Mouse (Mus musculus): ENCODE measurements around the gene Glod4. TPM values are rescaled to one million over a fixed set of nuclear protein-coding genes. Genes with fewer than 3 reads are reported as not detected.

Gene Glod4
- polyA plus RNA-seq, 1 experiment from 2014 or later = 128 TPM

DNA sequence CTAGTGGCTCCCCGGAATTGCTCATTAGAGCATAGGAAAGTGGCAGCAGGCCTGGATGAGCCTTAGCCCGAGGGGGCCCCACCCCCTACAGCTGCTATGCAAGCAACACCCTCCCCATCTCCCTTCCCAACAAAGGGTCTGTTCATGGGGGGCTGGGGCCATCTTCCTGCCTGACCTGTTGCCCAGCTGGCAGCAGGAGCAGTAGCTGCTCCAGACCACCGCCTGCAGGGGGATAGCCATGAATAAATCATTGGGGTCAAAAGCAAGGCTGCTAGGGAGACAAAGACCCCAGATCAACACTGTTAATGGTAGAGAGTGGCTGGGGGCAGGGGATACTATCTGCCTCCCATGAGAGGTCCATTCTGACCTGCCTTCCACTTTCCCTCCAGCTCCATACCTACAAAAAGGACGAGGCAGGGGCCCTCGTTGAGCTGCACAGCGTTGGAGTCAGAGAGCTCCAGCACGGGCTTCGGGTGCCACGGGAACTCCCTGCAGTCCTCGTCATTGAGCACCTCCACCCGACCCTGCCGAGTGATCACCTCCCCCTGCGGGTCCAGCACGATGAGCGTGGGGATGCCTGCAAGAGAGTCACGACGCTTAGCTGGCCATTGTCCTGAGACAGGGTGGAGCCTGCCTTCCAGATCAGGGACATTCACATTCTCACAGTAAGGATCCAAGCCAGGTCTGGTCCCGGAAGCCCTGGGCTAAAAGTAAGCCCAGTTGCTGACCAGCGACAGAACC is 19.3 kb upstream of the Glod4 start:
- Histone ChIP-seq H3K36me3 (ENCODE audit: control insufficient read depth, insufficient read depth, low read length) (no peaks in the 10 kb centered on the region; the same call in 1 of the 2 replicates), H3K27ac (ENCODE audit: low read depth, low read length) (no peak overlapping the region), H3K9ac (ENCODE audit: low read depth, low read length) (no peak overlapping the region), H3K9me3 (replicated peaks; ENCODE audit: control insufficient read depth, low read length) (no peaks in the 10 kb centered on the region), H3K4me2 (peak overlapping the region; percentile 14; the same call in 1 of the 2 replicates), H3K27me3 (ENCODE audit: control insufficient read depth, insufficient read depth, low read length) (no peaks in the 10 kb centered on the region), H3K4me1 (ENCODE audit: control insufficient read depth, insufficient read depth, low read length) (peaks cover 8% of the 10 kb centered on the region), H3K4me3 (ENCODE audit: low read depth, low read length) (no peak overlapping the region)
- ATAC-seq (replicated peaks; ENCODE audit: insufficient number of reproducible peaks, low FRiP score, low TSS enrichment) = no peak
- WGBS (ENCODE audit: insufficient replicate concordance) = 16% methylated on average over 19 of the region's 19 CpGs

DNA sequence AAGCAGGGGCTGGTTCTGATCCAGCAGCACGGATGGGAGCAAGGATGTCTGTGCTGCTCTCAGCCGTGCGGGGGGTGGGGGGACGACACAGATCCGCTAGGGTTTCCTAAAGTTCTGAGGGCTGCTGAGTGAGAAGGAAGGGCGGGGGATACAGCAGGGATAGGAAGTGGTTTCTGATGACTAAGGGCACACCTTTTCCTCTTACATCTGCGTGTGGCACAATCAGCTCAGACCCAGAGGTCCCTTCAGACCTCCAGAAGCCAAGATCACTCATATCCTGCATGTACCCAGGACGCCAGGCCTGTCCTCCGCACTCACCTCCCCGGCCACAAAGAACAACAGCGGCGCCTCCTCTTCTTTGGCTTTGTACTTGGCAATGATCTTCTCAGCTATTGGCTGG is 17.7 kb upstream of the Glod4 start:
- Histone ChIP-seq H3K4me3 (ENCODE audit: low read depth, low read length) (no peak overlapping the region), H3K9ac (ENCODE audit: low read depth, low read length) (no peak overlapping the region), H3K4me2 (no peak overlapping the region), H3K9me3 (replicated peaks; ENCODE audit: control insufficient read depth, low read length) (no peaks in the 10 kb centered on the region), H3K27ac (ENCODE audit: low read depth, low read length) (no peak overlapping the region), H3K36me3 (ENCODE audit: control insufficient read depth, insufficient read depth, low read length) (no peaks in the 10 kb centered on the region; the same call in 1 of the 2 replicates), H3K27me3 (ENCODE audit: control insufficient read depth, insufficient read depth, low read length) (no peaks in the 10 kb centered on the region), H3K4me1 (ENCODE audit: control insufficient read depth, insufficient read depth, low read length) (peaks cover 6% of the 10 kb centered on the region)
- ATAC-seq (replicated peaks; ENCODE audit: insufficient number of reproducible peaks, low FRiP score, low TSS enrichment) = no peak
- 67% methylated on average over 12 of the region's 12 CpGs for WGBS (ENCODE audit: insufficient replicate concordance)

DNA sequence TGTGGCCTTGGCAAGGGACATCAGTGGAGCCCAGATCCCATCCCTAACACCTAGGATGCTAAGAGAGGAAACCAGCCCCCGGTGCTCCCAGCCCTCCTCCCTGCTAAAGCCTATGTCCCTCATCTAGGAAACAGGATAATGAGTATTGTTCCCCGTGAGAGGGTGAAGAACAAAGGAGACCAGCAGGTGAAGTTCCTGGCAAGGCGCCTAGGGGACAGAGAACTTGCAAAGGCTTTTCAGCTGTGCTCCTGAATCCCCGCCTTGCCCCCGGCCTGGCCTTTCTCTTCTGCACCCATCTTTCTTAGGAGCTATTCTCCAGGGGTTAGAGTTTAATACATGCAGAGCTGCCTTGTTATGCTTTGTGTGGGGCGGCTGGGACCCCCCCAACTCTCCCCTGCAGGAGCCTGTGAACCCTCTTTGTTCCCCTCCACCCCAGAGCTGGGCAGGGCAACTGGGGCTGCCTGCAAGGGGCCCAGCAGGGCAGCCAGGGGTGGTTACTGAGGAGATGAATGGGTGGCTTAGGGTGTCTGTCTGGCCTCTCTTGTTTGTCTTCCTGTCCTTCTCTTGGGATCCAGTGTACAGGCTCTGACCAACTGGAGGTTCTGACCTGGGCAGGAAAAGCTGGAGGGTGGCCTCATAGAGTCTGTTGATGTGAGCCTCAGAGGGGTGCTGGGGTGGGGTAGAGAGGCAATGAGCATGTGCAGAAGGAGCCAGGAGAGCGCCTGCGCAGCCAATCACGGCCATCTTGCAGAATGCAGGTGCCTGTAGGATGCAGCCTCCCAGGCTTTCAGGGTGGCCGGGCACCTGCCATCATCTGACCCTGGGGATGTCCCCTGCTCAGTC is 16.9 kb upstream of the Glod4 start:
- no peaks in the 10 kb centered on the region for H3K9me3 ChIP-seq (replicated peaks; ENCODE audit: control insufficient read depth, low read length)

DNA sequence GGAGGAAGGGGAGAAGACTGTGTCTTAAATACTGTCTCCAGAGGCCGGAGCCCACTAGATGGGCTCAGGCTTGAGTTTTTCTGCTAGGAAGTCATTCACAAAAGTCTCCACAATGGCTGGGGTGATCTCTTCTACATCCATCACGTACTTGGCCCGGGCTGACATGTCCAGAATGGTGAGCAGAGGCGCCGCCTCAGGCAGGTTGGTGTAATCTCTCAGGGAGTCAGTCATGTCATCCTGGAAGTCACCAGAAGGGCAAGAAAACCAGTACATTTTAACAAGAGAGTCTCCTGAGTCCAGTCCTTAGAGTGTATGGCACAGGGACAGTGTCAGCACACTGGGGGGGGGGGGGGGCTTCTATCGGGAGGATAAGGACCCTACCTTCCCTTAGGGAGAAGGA is 15.0 kb upstream of the Glod4 start:
- Histone ChIP-seq H3K4me1 (ENCODE audit: control insufficient read depth, insufficient read depth, low read length) (peaks cover 6% of the 10 kb centered on the region), H3K9me3 (replicated peaks; ENCODE audit: control insufficient read depth, low read length) (no peaks in the 10 kb centered on the region), H3K4me2 (no peak overlapping the region), H3K27ac (ENCODE audit: low read depth, low read length) (no peak overlapping the region), H3K27me3 (ENCODE audit: control insufficient read depth, insufficient read depth, low read length) (no peaks in the 10 kb centered on the region), H3K4me3 (ENCODE audit: low read depth, low read length) (no peak overlapping the region), H3K9ac (ENCODE audit: low read depth, low read length) (no peak overlapping the region), H3K36me3 (ENCODE audit: control insufficient read depth, insufficient read depth, low read length) (no peaks in the 10 kb centered on the region; the same call in 1 of the 2 replicates)
- ATAC-seq (replicated peaks; ENCODE audit: insufficient number of reproducible peaks, low FRiP score, low TSS enrichment) = no peak
- 75% methylated on average over 6 of the region's 6 CpGs for WGBS (ENCODE audit: insufficient replicate concordance)

More for the DNA sequence above, 16.9 kb upstream of the Glod4 start:
- 74% methylated on average over 10 of the region's 10 CpGs for WGBS (ENCODE audit: insufficient replicate concordance)
- no peak overlapping the region for H3K4me3 ChIP-seq (ENCODE audit: low read depth, low read length)
- no peak overlapping the region for H3K9ac ChIP-seq (ENCODE audit: low read depth, low read length)
- no peaks in the 10 kb centered on the region; the same call in 1 of the 2 replicates for H3K36me3 ChIP-seq (ENCODE audit: control insufficient read depth, insufficient read depth, low read length)
- H3K27me3 ChIP-seq (ENCODE audit: control insufficient read depth, insufficient read depth, low read length) = no peaks in the 10 kb centered on the region
- H3K4me2 ChIP-seq = no peak overlapping the region
- ATAC-seq (replicated peaks; ENCODE audit: insufficient number of reproducible peaks, low FRiP score, low TSS enrichment) = no peak
- no peak overlapping the region for H3K27ac ChIP-seq (ENCODE audit: low read depth, low read length)
- H3K4me1 ChIP-seq (ENCODE audit: control insufficient read depth, insufficient read depth, low read length) = peaks cover 6% of the 10 kb centered on the region

DNA sequence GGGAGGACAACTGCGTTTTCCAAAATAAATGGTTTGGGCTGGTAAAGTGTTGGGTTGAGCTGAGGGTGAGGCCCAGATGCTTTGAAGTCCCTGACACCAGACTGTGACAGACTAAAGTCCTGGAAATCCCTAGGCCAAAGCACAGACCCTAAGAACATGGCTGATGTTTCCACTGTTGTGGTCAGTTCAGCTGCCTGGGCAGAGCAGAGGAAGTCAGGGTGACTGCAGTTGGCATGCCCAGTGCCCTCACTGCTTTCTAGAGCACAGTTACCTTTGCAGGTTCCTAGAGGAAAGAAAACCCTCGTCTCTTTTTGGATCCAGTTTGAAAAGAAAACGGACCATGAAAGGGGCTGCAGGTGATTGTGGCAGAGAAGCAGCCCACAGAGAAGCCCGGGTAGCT is 13.9 kb upstream of the Glod4 start:
- H3K4me2 ChIP-seq = no peak overlapping the region
- H3K9me3 ChIP-seq (replicated peaks; ENCODE audit: control insufficient read depth, low read length) = no peaks in the 10 kb centered on the region
- 71% methylated on average over 4 of the region's 4 CpGs for WGBS (ENCODE audit: insufficient replicate concordance)
- H3K27me3 ChIP-seq (ENCODE audit: control insufficient read depth, insufficient read depth, low read length) = no peaks in the 10 kb centered on the region
- H3K4me1 ChIP-seq (ENCODE audit: control insufficient read depth, insufficient read depth, low read length) = no peaks in the 10 kb centered on the region
- no peak overlapping the region for H3K9ac ChIP-seq (ENCODE audit: low read depth, low read length)
- H3K36me3 ChIP-seq (ENCODE audit: control insufficient read depth, insufficient read depth, low read length) = no peaks in the 10 kb centered on the region; the same call in 1 of the 2 replicates
- no peak overlapping the region for H3K4me3 ChIP-seq (ENCODE audit: low read depth, low read length)
- no peak overlapping the region for H3K27ac ChIP-seq (ENCODE audit: low read depth, low read length)
- no peak for ATAC-seq (replicated peaks; ENCODE audit: insufficient number of reproducible peaks, low FRiP score, low TSS enrichment)

DNA sequence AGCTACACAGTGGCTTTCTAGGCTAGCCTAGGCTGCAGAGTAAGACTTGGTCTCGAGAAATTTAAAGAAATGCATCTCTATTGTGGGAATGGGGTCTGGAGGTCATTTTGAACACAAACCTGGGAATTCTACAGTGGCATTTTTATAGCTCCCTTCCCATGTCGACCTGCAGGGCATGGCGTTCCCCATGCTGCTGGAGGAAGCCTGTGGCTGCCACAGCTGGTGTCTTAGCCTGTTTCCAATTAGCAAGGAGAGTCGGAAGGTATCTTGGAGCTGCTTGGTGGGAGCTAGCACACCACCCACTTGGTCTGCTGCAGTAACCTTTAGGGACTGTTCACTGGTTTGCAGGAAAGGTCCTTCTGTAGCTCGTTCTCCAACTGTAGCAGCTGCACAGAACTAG is 12.6 kb upstream of the Glod4 start:
- Histone ChIP-seq H3K4me3 (ENCODE audit: low read depth, low read length) (no peak overlapping the region), H3K36me3 (ENCODE audit: control insufficient read depth, insufficient read depth, low read length) (no peaks in the 10 kb centered on the region; the same call in 1 of the 2 replicates), H3K4me1 (ENCODE audit: control insufficient read depth, insufficient read depth, low read length) (no peaks in the 10 kb centered on the region), H3K9me3 (replicated peaks; ENCODE audit: control insufficient read depth, low read length) (no peaks in the 10 kb centered on the region), H3K27ac (ENCODE audit: low read depth, low read length) (no peak overlapping the region), H3K27me3 (ENCODE audit: control insufficient read depth, insufficient read depth, low read length) (no peaks in the 10 kb centered on the region), H3K9ac (ENCODE audit: low read depth, low read length) (no peak overlapping the region; the same call in 1 of the 2 replicates), H3K4me2 (no peak overlapping the region)
- no peak for ATAC-seq (replicated peaks; ENCODE audit: insufficient number of reproducible peaks, low FRiP score, low TSS enrichment)
- 38% methylated on average over 5 of the region's 5 CpGs for WGBS (ENCODE audit: insufficient replicate concordance)

DNA sequence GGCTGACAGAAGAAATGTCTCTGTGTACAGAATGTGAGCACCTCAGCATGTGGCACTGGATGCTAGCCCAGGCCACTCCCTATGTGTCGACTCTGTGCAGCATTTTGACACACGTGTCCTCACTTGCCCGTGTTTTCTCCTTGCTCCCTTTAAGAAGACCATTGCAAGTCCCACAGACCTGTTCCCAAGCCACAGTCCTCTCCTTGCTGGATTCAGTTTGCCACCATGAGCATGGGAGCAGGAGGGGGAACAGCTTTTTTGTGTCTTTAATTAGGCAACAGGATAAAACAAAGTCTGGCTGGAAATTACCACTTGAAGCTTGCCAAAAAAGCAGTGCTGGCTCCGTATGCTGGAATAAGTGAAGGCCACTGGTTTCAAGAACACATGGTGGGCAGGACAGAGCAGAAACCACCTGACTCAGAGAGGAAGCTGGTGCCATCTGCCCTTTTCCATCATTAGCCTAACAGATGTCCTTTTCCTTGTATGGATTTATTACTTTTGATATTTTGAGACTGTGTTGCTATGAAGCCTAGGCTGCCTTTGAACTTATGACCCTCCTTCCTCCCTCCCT is 12.0 kb upstream of the Glod4 start:
- no peaks in the 10 kb centered on the region for H3K4me1 ChIP-seq (ENCODE audit: control insufficient read depth, insufficient read depth, low read length)
- no peaks in the 10 kb centered on the region for H3K9me3 ChIP-seq (replicated peaks; ENCODE audit: control insufficient read depth, low read length)
- H3K4me3 ChIP-seq (ENCODE audit: low read depth, low read length) = no peak overlapping the region
- no peak overlapping the region for H3K4me2 ChIP-seq
- 78% methylated on average over 4 of the region's 4 CpGs for WGBS (ENCODE audit: insufficient replicate concordance)
- H3K9ac ChIP-seq (ENCODE audit: low read depth, low read length) = no peak overlapping the region
- no peak overlapping the region for H3K27ac ChIP-seq (ENCODE audit: low read depth, low read length)
- no peaks in the 10 kb centered on the region for H3K27me3 ChIP-seq (ENCODE audit: control insufficient read depth, insufficient read depth, low read length)
- ATAC-seq (replicated peaks; ENCODE audit: insufficient number of reproducible peaks, low FRiP score, low TSS enrichment) = no peak
- peaks cover 5% of the 10 kb centered on the region for H3K36me3 ChIP-seq (ENCODE audit: control insufficient read depth, insufficient read depth, low read length)

DNA sequence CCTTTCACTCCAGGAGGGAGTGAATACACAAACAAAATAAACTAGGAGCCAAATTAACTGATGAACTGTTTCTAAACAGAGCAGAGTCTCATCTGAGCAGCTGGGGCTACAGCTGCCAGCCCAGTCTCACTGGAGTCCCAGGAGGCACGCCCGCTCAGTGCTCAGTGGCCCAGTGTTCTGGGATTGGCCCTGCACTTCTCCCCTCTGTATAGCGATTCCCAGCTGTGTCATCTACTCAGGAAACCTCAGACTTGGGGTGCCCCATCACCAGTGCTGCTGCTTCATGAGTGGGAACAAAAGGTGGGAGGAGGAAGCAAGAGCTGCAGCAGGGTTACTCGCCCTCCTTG is 10.4 kb upstream of the Glod4 start:
- Histone ChIP-seq H3K27ac (ENCODE audit: low read depth, low read length) (no peak overlapping the region), H3K4me3 (ENCODE audit: low read depth, low read length) (no peak overlapping the region), H3K9me3 (replicated peaks; ENCODE audit: control insufficient read depth, low read length) (no peaks in the 10 kb centered on the region), H3K27me3 (ENCODE audit: control insufficient read depth, insufficient read depth, low read length) (no peaks in the 10 kb centered on the region), H3K4me1 (ENCODE audit: control insufficient read depth, insufficient read depth, low read length) (no peaks in the 10 kb centered on the region), H3K36me3 (ENCODE audit: control insufficient read depth, insufficient read depth, low read length) (peaks cover 11% of the 10 kb centered on the region), H3K9ac (ENCODE audit: low read depth, low read length) (no peak overlapping the region), H3K4me2 (no peak overlapping the region)
- no peak for ATAC-seq (replicated peaks; ENCODE audit: insufficient number of reproducible peaks, low FRiP score, low TSS enrichment)
- WGBS (ENCODE audit: insufficient replicate concordance) = 71% methylated on average over 4 of the region's 4 CpGs
